Mouse (Mus musculus) testis, adult 2 months (tissue): Measurements from ENCODE around the gene Taf3. TPM values are rescaled to one million over a fixed set of nuclear protein-coding genes. Genes with fewer than 3 reads are reported as not detected.

Source experiments
- H3K27ac ChIP-seq: fragments of 200-500 bp; 2 replicates; pipeline ENCODE4 v1.5.1; 2012; ENCODE audit warnings: low read depth, low read length; ENCODE audit not compliant: control insufficient read depth, insufficient read depth
- H3K27me3 ChIP-seq: fragments of 200-500 bp; 2 replicates; pipeline ENCODE4 v1.6.1; 2012; ENCODE audit warnings: mild to moderate bottlenecking, low read length, moderate library complexity; ENCODE audit not compliant: control insufficient read depth, insufficient read depth
- H3K36me3 ChIP-seq: fragments of 200-500 bp; 2 replicates; pipeline ENCODE4 v1.6.1; 2012; ENCODE audit warnings: mild to moderate bottlenecking, low read length; ENCODE audit not compliant: control insufficient read depth, insufficient read depth
- H3K4me1 ChIP-seq: fragments of 200-500 bp; 2 replicates; pipeline ENCODE4 v1.6.1; 2012; ENCODE audit warnings: low read length; ENCODE audit not compliant: control insufficient read depth, insufficient read depth
- H3K4me3 ChIP-seq: fragments of 200-500 bp; 2 replicates; pipeline ENCODE4 v1.5.1; 2012; ENCODE audit warnings: low read depth, mild to moderate bottlenecking, low read length, moderate library complexity, mixed read lengths; ENCODE audit not compliant: control insufficient read depth
- CTCF ChIP-seq: fragments of 200-500 bp; IDR thresholded peaks from 2 replicates; pipeline ENCODE4 v1.5.1; 2012; ENCODE audit warnings: low read depth, mild to moderate bottlenecking, inconsistent platforms, low read length, moderate library complexity; ENCODE audit not compliant: control insufficient read depth, insufficient read depth, insufficient replicate concordance
- POLR2A ChIP-seq: fragments of 200-500 bp; IDR thresholded peaks from 2 replicates; pipeline ENCODE4 v1.6.1; 2012; ENCODE audit warnings: low read depth, mild to moderate bottlenecking, inconsistent platforms, low read length, moderate library complexity; ENCODE audit not compliant: control insufficient read depth
- polyA plus RNA-seq: library from polyadenylated mRNA; depleted of rRNA; stranded (reverse); fragments of >200 nt; gene quantifications from 2 replicates; pipeline ENCODE4 v1.2.3, GENCODE M21; 2012

Taf3 gene
- polyA plus RNA-seq, 1 experiment: 9.1 TPM

- H3K4me3 ChIP-seq: peak overlapping the region; percentile 59
- TF ChIP-seq CTCF (no peak), POLR2A (no peak)
- peaks cover 22% of the 10 kb centered on the region for H3K4me1 ChIP-seq
- H3K27me3 ChIP-seq: peaks cover 26% of the 10 kb centered on the region
- no peaks in the 10 kb centered on the region for H3K36me3 ChIP-seq
- H3K27ac ChIP-seq: no peak overlapping the region
Observed at GRCm38 (mm10) chr2:9877966-9878563, 170.3 kb downstream of the Taf3 start.

- no peaks in the 10 kb centered on the region for H3K36me3 ChIP-seq
- TF ChIP-seq POLR2A: no peak
- no peak for TF ChIP-seq CTCF
- H3K4me3 ChIP-seq: peak overlapping the region; percentile 64
- H3K4me1 ChIP-seq: peaks cover 21% of the 10 kb centered on the region
- no peak overlapping the region for H3K27ac ChIP-seq
- H3K27me3 ChIP-seq: peaks cover 22% of the 10 kb centered on the region
Observed at GRCm38 (mm10) chr2:9877326-9877690, 171.1 kb downstream of the Taf3 start.

- H3K4me1 ChIP-seq: peaks cover 24% of the 10 kb centered on the region
- H3K36me3 ChIP-seq: no peaks in the 10 kb centered on the region
- H3K27me3 ChIP-seq: peaks cover 17% of the 10 kb centered on the region
- no peak overlapping the region for H3K27ac ChIP-seq
- no peak for TF ChIP-seq CTCF
- no peak for TF ChIP-seq POLR2A
- H3K4me3 ChIP-seq: peak overlapping the region; percentile 64
Observed at GRCm38 (mm10) chr2:9876621-9877325, 171.6 kb downstream of the Taf3 start.

- TF ChIP-seq CTCF (no peak), POLR2A (no peak)
- Histone ChIP-seq H3K36me3 (no peaks in the 10 kb centered on the region), H3K4me3 (no peak overlapping the region), H3K27ac (no peak overlapping the region), H3K4me1 (peaks cover 20% of the 10 kb centered on the region), H3K27me3 (peaks cover 8% of the 10 kb centered on the region)
Observed at GRCm38 (mm10) chr2:9875676-9876357, 172.6 kb downstream of the Taf3 start.

GRCm38 (mm10) chr2:9875220-9875619 lies 173.2 kb downstream of the Taf3 start:
- peaks cover 20% of the 10 kb centered on the region for H3K4me1 ChIP-seq
- peaks cover 6% of the 10 kb centered on the region for H3K27me3 ChIP-seq
- H3K36me3 ChIP-seq: no peaks in the 10 kb centered on the region
- no peak overlapping the region for H3K27ac ChIP-seq
- TF ChIP-seq CTCF (no peak), POLR2A (no peak)
- no peak overlapping the region for H3K4me3 ChIP-seq

- no peak overlapping the region for H3K27ac ChIP-seq
- H3K36me3 ChIP-seq: no peaks in the 10 kb centered on the region
- peaks cover 20% of the 10 kb centered on the region for H3K4me1 ChIP-seq
- H3K27me3 ChIP-seq: peaks cover 6% of the 10 kb centered on the region
- TF ChIP-seq POLR2A: no peak
- no peak for TF ChIP-seq CTCF
- H3K4me3 ChIP-seq: peak overlapping the region; percentile 13; the same call in 1 of the 2 replicates
Observed at GRCm38 (mm10) chr2:9874467-9875219, 173.8 kb downstream of the Taf3 start.

- H3K27ac ChIP-seq: no peak overlapping the region
- TF ChIP-seq POLR2A (no peak), CTCF (no peak)
- H3K4me1 ChIP-seq: peaks cover 19% of the 10 kb centered on the region
- peaks cover 6% of the 10 kb centered on the region for H3K27me3 ChIP-seq
- no peaks in the 10 kb centered on the region for H3K36me3 ChIP-seq
- H3K4me3 ChIP-seq: no peak overlapping the region
Observed at GRCm38 (mm10) chr2:9873757-9874156, 174.6 kb downstream of the Taf3 start.

GRCm38 (mm10) chr2:9872682-9873081 lies 175.7 kb downstream of the Taf3 start:
- no peaks in the 10 kb centered on the region for H3K36me3 ChIP-seq
- no peak overlapping the region for H3K27ac ChIP-seq
- peaks cover 18% of the 10 kb centered on the region for H3K4me1 ChIP-seq
- peak overlapping the region; percentile 26; the same call in 1 of the 2 replicates for H3K4me3 ChIP-seq
- peaks cover 3% of the 10 kb centered on the region for H3K27me3 ChIP-seq
- TF ChIP-seq CTCF: no peak
- TF ChIP-seq POLR2A: no peak
